Mouse (Mus musculus) bone marrow macrophage, adult 2 months (primary cell): ENCODE results near the gene Dvl2. TPM values are rescaled to one million over a fixed set of nuclear protein-coding genes. Genes with fewer than 3 reads are reported as not detected.
A peak's percentile ranks its signal among the peaks of the same experiment; 100 is the strongest.

ENCODE experiments used
- H3K27ac ChIP-seq: 2 replicates; pipeline ENCODE4 v1.5.1; 2012; ENCODE audit warnings: low read depth, low read length; ENCODE audit not compliant: insufficient read depth
- H3K4me1 ChIP-seq: 2 replicates; pipeline ENCODE4 v1.6.1; 2012; ENCODE audit warnings: low read length; ENCODE audit not compliant: control insufficient read depth, insufficient read depth
- H3K4me3 ChIP-seq: 2 replicates; pipeline ENCODE4 v1.5.1; 2012; ENCODE audit warnings: mild to moderate bottlenecking, low read length, moderate library complexity; ENCODE audit not compliant: insufficient read depth
- CTCF ChIP-seq: IDR thresholded peaks from 2 replicates; pipeline ENCODE4 v1.5.1; 2012; ENCODE audit warnings: low read depth, mild to moderate bottlenecking, low read length, moderate library complexity
- POLR2A ChIP-seq: IDR thresholded peaks from 2 replicates; pipeline ENCODE4 v1.6.1; 2012; ENCODE audit warnings: mild to moderate bottlenecking, low read depth, low read length, borderline replicate concordance
- polyA plus RNA-seq: library from polyadenylated mRNA; stranded (reverse); fragments of >200 nt; gene quantifications from 2 replicates; pipeline ENCODE4 v1.2.4, GENCODE M21; 2012; ENCODE audit not compliant: missing spikeins, insufficient read depth, insufficient read length

Dvl2 gene
- polyA plus RNA-seq, 1 experiment, result 25.8 TPM

DNA sequence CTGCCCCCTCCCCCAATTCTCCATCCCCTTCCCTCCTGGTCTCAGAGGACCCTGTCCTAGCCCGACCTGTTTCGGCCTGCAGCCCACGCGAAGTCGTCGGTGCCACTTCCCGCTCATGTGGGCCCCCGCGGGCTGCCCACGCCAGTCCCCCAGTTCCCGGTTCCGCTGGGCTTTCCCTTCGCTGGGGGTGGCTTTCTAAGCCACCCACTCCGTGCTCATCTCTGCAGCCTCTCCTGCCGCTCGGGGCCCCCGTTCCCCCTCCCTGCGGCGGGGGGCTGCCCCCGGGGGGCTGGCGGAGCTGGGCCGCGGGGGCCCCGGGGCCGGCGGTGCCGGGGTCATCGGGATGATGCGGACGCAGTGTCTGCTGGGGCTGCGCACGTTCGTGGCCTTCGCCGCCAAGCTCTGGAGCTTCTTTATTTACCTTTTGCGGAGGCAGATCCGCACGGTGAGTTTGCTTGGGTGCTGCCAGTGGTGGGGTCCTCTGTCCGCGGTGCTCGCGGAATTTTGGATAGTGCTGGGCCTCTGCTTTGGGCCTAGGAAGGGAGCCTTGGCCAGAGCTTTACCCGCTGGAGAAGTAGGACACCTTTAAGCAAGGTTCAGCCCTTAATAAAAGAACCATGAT, 19.1 kb upstream of the Dvl2 start, which contains the start of gene Ctdnep1:
Gene Ctdnep1 (plus strand): TSS at position 16 of the 622 bp plus-strand sequence.
- no peak for TF ChIP-seq POLR2A
- no peak for TF ChIP-seq CTCF

DNA sequence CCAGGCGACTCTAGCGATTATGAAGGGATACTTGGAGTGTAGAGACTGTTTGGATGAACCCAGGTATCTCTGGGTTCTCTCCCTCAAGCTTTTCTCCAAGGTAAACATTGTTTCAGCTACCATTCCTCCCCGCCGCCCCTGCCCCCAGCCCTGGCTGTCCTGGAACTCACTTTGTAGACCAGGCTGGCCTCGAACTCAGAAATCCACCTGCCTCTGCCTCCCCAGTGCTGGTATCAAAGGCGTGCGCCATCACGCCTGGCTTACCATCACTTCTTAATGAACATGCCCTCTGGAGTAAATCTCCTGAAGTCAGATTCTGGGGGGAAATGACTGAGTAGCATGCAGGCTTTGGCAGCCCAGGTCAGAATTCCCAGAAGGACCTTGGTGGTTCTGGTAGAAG, 18.2 kb upstream of the Dvl2 start, which contains the start of gene Elp5:
Gene Elp5 (minus strand): TSS at position 293 of the 400 bp plus-strand sequence.
- TF ChIP-seq POLR2A, result no peak
- TF ChIP-seq CTCF, result no peak
- Histone ChIP-seq H3K4me1 (peaks cover 13% of the 10 kb centered on the region), H3K27ac (peak within 1 kb of the TSS; percentile 81), H3K4me3 (peak within 1 kb of the TSS; percentile 99)

More for the DNA sequence above, 19.1 kb upstream of the Dvl2 start, which contains the start of gene Ctdnep1:
- Histone ChIP-seq H3K4me1 (peaks cover 13% of the 10 kb centered on the region), H3K4me3 (peak within 1 kb of the TSS; percentile 99), H3K27ac (peak within 1 kb of the TSS; percentile 97)

DNA sequence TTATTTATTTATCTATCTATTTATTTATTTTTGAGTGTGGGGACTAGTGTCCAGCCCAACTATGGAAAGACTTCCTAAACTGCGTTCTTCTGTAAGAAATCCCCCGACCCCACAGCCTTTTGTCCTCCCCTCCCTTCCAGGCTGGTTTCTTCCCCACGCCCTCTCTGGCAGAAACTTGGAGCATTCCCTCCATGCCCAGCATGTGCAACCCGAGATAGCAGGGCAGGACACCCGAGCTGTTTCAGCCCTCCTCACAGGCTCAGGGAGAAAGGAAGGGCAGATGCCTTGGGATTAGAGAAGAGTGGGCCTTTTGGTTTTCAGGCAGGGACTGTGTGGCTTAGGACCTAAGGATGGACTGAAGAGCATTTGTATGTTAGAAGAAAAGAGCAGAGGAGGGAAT, 17.5 kb upstream of the Dvl2 start:
- peak overlapping the region; percentile 99; the same call in 1 of the 2 replicates for H3K4me3 ChIP-seq
- TF ChIP-seq CTCF (no peak), POLR2A (no peak)
- no peak overlapping the region for H3K27ac ChIP-seq
- H3K4me1 ChIP-seq, result peaks cover 13% of the 10 kb centered on the region

- TF ChIP-seq POLR2A, result no peak
- no peak for TF ChIP-seq CTCF
- Histone ChIP-seq H3K27ac (no peak overlapping the region), H3K4me3 (no peak overlapping the region), H3K4me1 (peaks cover 13% of the 10 kb centered on the region)
These were observed 17.0 kb upstream of the Dvl2 start for GRCm38 (mm10) chr11:69983377-69983776.

- peaks cover 9% of the 10 kb centered on the region for H3K4me1 ChIP-seq
- no peak for TF ChIP-seq CTCF
- TF ChIP-seq POLR2A, result no peak
- H3K27ac ChIP-seq, result no peak overlapping the region
- no peak overlapping the region for H3K4me3 ChIP-seq
These were observed 16.0 kb upstream of the Dvl2 start for GRCm38 (mm10) chr11:69984431-69984830.

GRCm38 (mm10) chr11:69989949-69990348, 10.4 kb upstream of the Dvl2 start:
- Histone ChIP-seq H3K4me1 (peaks cover 18% of the 10 kb centered on the region), H3K27ac (peak overlapping the region; percentile 4; the same call in 1 of the 2 replicates), H3K4me3 (no peak overlapping the region)
- TF ChIP-seq CTCF, result no peak

DNA sequence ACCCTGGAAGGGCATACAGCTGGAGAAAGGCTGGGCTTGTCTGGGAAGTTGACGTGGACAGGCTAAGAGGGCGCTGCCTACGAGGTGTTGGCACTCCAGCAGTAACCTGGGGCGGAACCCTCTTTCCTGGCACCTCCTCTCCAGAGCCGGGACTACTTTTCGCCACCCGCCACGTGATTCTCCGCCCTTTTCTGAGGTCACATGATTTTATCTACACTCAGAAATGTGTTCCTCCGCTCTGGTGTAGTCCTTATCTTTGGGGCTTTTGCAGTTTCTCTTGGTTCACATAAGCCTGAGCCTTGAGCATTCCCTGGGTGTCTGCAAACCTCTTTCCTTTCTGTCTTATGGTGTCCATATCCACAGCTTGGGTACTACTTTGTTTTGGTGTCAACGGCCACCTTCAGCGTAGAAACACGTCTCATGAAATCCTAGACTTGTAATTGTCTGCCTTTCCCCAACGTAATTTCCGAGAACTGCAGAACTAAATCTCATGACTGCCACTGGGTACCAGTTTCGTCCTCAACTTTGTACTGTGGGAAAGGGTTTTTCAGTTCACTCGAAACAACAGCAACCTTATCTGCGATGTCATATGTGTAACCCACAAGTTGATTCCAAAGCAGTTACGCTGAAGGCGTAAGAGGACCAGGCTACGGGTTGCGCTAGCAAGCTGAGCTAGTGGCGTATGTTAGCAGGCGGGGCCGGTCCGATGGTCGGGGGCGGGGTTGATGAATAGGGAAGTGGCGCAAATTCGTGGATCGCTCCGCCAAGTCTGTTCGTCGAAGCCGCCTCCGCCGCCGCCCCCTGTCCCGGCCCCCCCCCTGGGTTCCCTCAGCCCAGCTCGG, 9.3 kb upstream of the Dvl2 start, which contains the start of gene Gabarap:
Gene Gabarap (plus strand): TSS at position 294 of the 842 bp plus-strand sequence.
- peak within 1 kb of the TSS; percentile 94 for H3K27ac ChIP-seq
- peaks cover 18% of the 10 kb centered on the region for H3K4me1 ChIP-seq
- H3K4me3 ChIP-seq, result peak within 1 kb of the TSS; percentile 88
- TF ChIP-seq POLR2A (no peak), CTCF (no peak)

- TF ChIP-seq CTCF (no peak), POLR2A (no peak)
- peaks cover 18% of the 10 kb centered on the region for H3K4me1 ChIP-seq
- peak overlapping the region; percentile 84 for H3K27ac ChIP-seq
- H3K4me3 ChIP-seq, result peak overlapping the region; percentile 88
These were observed 8.7 kb upstream of the Dvl2 start for GRCm38 (mm10) chr11:69991711-69992110.

GRCm38 (mm10) chr11:69992396-69992795, 8.0 kb upstream of the Dvl2 start:
- H3K4me1 ChIP-seq, result peaks cover 18% of the 10 kb centered on the region
- peak overlapping the region; percentile 59 for H3K4me3 ChIP-seq
- TF ChIP-seq POLR2A (no peak), CTCF (no peak)
- H3K27ac ChIP-seq, result no peak overlapping the region

DNA sequence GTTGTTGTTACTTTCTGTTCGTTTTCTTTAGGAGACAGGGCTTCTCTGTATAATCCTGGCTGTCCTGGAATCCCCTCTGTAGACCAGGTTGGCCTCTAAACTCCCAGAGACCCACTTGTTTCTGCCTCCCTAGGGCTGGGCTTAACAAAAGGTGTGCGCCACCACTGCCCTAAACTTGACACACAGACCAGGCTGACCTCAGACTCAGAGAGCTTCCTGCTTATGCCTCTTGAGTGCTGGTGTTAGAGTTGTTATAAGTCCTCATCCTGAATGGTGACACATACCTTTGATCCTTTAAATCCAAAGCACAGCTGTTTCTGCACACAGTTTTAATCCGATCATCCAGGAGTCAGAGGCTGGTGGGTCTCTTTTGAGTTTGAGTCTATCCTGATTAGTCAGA, 7.5 kb upstream of the Dvl2 start:
- H3K4me3 ChIP-seq, result peak overlapping the region; percentile 59
- H3K27ac ChIP-seq, result no peak overlapping the region
- H3K4me1 ChIP-seq, result peaks cover 18% of the 10 kb centered on the region
- no peak for TF ChIP-seq POLR2A
- TF ChIP-seq CTCF, result no peak
